Mouse (Mus musculus): ENCODE data around the gene 1700016H13Rik. TPM values are rescaled to one million over a fixed set of nuclear protein-coding genes. Genes with fewer than 3 reads are reported as not detected.

The 1700016H13Rik gene
- total and polyA plus RNA-seq, 3 experiments, result 0.23 to 0.40 TPM; not detected in 1

DNA sequence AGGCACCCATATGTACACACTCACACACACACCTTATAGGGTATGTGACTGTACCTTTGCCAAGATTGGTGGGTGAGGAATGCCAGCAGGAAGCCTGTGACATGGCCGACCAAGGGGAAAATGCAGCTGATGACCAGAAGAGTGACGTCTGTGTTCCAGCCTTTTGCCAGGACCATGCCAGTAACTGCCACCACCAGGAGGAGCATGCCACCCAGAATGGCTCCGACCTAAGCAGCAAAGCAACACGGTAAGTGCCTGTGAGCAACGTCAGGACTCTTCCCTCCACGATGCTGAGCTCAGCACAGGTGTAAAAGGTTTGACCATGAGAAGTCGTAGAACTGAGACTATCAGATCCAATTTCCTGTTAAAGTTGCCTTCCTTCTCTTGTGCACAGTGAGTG, 43.5 kb downstream of the 1700016H13Rik start:
- H3K27me3 ChIP-seq (ENCODE audit: control insufficient read depth in 1 of 2, insufficient read depth in 2 of 2, low read length in 2 of 2), result peaks cover 3 to 4% of the 10 kb centered on the region in 2 experiments; a peak in 3 of 4 replicates
- no peak for DNase-seq (ENCODE audit: low read depth, low spot score)

GRCm38 (mm10) chr5:103610856-103611472, 44.8 kb downstream of the 1700016H13Rik start:
- Histone ChIP-seq H3K9me3 (replicated peaks; ENCODE audit: insufficient read depth, low read length) (no peaks in the 10 kb centered on the region), H3K27ac (ENCODE audit: control insufficient read depth, low read depth, low read length) (no peak overlapping the region), H3K4me1 (ENCODE audit: control insufficient read depth in 1 of 2, insufficient read depth in 2 of 2, low read length in 2 of 2) (no peaks in the 10 kb centered on the region), H3K79me2 (ENCODE audit: control insufficient read depth, insufficient read depth, low read length, poor library complexity) (no peaks in the 10 kb centered on the region), H3K4me3 (ENCODE audit: control insufficient read depth in 1 of 2, insufficient read depth in 1 of 2, low read depth in 2 of 2, low read length in 2 of 2) (no peak overlapping the region), H3K36me3 (ENCODE audit: control insufficient read depth in 1 of 2, insufficient read depth in 2 of 2, low read length in 2 of 2) (no peaks in the 10 kb centered on the region), H3K9ac (ENCODE audit: control insufficient read depth, low read depth, low read length, poor library complexity, severe bottlenecking) (no peak overlapping the region), H3K27me3 (ENCODE audit: control insufficient read depth in 1 of 2, insufficient read depth in 2 of 2, low read length in 2 of 2) (peaks cover 3 to 4% of the 10 kb centered on the region in 2 experiments; a peak in 3 of 4 replicates)
- TF ChIP-seq NRF1 (IDR thresholded peaks at IDR 0.05; ENCODE audit: insufficient read depth, low read depth, low read length, poor library complexity, severe bottlenecking) (no peak), ELF1 (IDR thresholded peaks at IDR 0.05; ENCODE audit: low read depth, low read length) (no peak), POLR2AphosphoS5 (IDR thresholded peaks at IDR 0.05; ENCODE audit: borderline replicate concordance, low read depth, low read length) (no peak), CTCF (IDR thresholded peaks at IDR 0.05 in 2 of 3, conservative IDR thresholded peaks at IDR 0.05 in 1 of 3; ENCODE audit: control insufficient read depth in 1 of 3, insufficient read depth in 1 of 3, low read depth in 2 of 3, low read length in 3 of 3, poor library complexity in 1 of 3, severe bottlenecking in 1 of 3) (no peak), CHD1 (IDR thresholded peaks at IDR 0.05; ENCODE audit: low read depth, low read length) (no peak), TAL1 (IDR thresholded peaks at IDR 0.05; ENCODE audit: low read length) (no peak), CHD2 (IDR thresholded peaks at IDR 0.05; ENCODE audit: low read length) (no peak), ETS1 (IDR thresholded peaks at IDR 0.05; ENCODE audit: low read depth, low read length) (no peak), NELFE (IDR thresholded peaks at IDR 0.05; ENCODE audit: low read depth, low read length) (no peak), GABPA (IDR thresholded peaks at IDR 0.05; ENCODE audit: low read depth, low read length) (no peak), SMC3 (IDR thresholded peaks at IDR 0.05; ENCODE audit: low read depth, low read length) (no peak), RCOR1 (IDR thresholded peaks at IDR 0.05; ENCODE audit: low read depth, low read length) (no peak), MYC (IDR thresholded peaks at IDR 0.05; ENCODE audit: low read depth, low read length) (no peak), SIN3A (IDR thresholded peaks at IDR 0.05; ENCODE audit: low read length) (no peak), TCF12 (IDR thresholded peaks at IDR 0.05; ENCODE audit: low read depth, low read length) (no peak), KAT2A (conservative IDR thresholded peaks at IDR 0.05; ENCODE audit: low read depth, low read length) (no peak), ZNF384 (IDR thresholded peaks at IDR 0.05; ENCODE audit: low read depth, low read length) (no peak), ZC3H11A (IDR thresholded peaks at IDR 0.05; ENCODE audit: low read depth, low read length) (no peak)
- no peak for DNase-seq (ENCODE audit: low read depth, low spot score)

More for the DNA sequence above, 43.5 kb downstream of the 1700016H13Rik start:
- no peaks in the 10 kb centered on the region for H3K79me2 ChIP-seq (ENCODE audit: control insufficient read depth, insufficient read depth, low read length, poor library complexity)
- no peak overlapping the region for H3K9ac ChIP-seq (ENCODE audit: control insufficient read depth, low read depth, low read length, poor library complexity, severe bottlenecking)
- TF ChIP-seq UBTF (IDR thresholded peaks at IDR 0.05; ENCODE audit: borderline replicate concordance, insufficient read depth, low read depth, low read length) (no peak), TCF12 (IDR thresholded peaks at IDR 0.05; ENCODE audit: low read depth, low read length) (no peak), POLR2AphosphoS2 (IDR thresholded peaks at IDR 0.05; ENCODE audit: low read length) (no peak), ELF1 (IDR thresholded peaks at IDR 0.05; ENCODE audit: low read depth, low read length) (no peak), RCOR1 (IDR thresholded peaks at IDR 0.05; ENCODE audit: low read depth, low read length) (no peak)
- no peak overlapping the region for H3K4me3 ChIP-seq (ENCODE audit: control insufficient read depth in 1 of 2, insufficient read depth in 1 of 2, low read depth in 2 of 2, low read length in 2 of 2)
- H3K4me1 ChIP-seq (ENCODE audit: control insufficient read depth in 1 of 2, insufficient read depth in 2 of 2, low read length in 2 of 2), result no peaks in the 10 kb centered on the region
- no peaks in the 10 kb centered on the region for H3K36me3 ChIP-seq (ENCODE audit: control insufficient read depth in 1 of 2, insufficient read depth in 2 of 2, low read length in 2 of 2)
- no peaks in the 10 kb centered on the region for H3K9me3 ChIP-seq (replicated peaks; ENCODE audit: insufficient read depth, low read length)
- no peak overlapping the region for H3K27ac ChIP-seq (ENCODE audit: control insufficient read depth, low read depth, low read length)
